Mouse (Mus musculus): Measurements from ENCODE around the gene Msrb2. TPM values are rescaled to one million over a fixed set of nuclear protein-coding genes. Genes with fewer than 3 reads are reported as not detected.

Msrb2 gene
- total RNA-seq, 1 experiment: 17.1 TPM

GRCm38 (mm10) chr2:19444346-19444745 lies 73.1 kb downstream of the Msrb2 start:
- Histone ChIP-seq H3K9me3 (ENCODE audit: control insufficient read depth, insufficient read depth, low read depth, low read length) (no peaks in the 10 kb centered on the region), H3K9ac (ENCODE audit: insufficient read depth, low read depth, low read length, poor library complexity, severe bottlenecking) (no peak overlapping the region), H3K27ac (ENCODE audit: insufficient read depth, low read depth, low read length, poor library complexity, severe bottlenecking) (no peak overlapping the region), H3K36me3 (ENCODE audit: control insufficient read depth, insufficient read depth, low read length, poor library complexity, severe bottlenecking) (no peaks in the 10 kb centered on the region), H3K4me3 (ENCODE audit: insufficient read depth in 1 of 2, low read depth in 1 of 2, low read length in 2 of 2, poor library complexity in 1 of 2, severe bottlenecking in 1 of 2) (no peak overlapping the region), H3K4me1 (ENCODE audit: control insufficient read depth in 2 of 2, insufficient read depth in 2 of 2, low read length in 2 of 2, poor library complexity in 1 of 2) (no peaks in the 10 kb centered on the region; a peak in 1 of 4 replicates)
- TF ChIP-seq CHD2 (IDR thresholded peaks at IDR 0.05; ENCODE audit: low read depth, low read length): no peak
- no peak for TF ChIP-seq MAFK (IDR thresholded peaks at IDR 0.05; ENCODE audit: insufficient read depth, low read depth, low read length)
- no peak for TF ChIP-seq HCFC1 (IDR thresholded peaks at IDR 0.05; ENCODE audit: borderline replicate concordance, insufficient read depth, low read length)
- DNase-seq (ENCODE audit: low read depth, low spot score): no peak
- in situ Hi-C loops (cut with MboI; ENCODE audit: low sequenced_read_pairs in 2 of 2, unreplicated experiment in 2 of 2): loop anchor here (10.0 to 25.0 kb wide), 3 partner anchors 468 to 1407 kb away; partner anchors contain the start of genes A930004D18Rik (in 1 of the 2), Etl4 (in 1 of the 2), Skida1 (in 1 of the 2) and Spag6 (in 1 of the 2)

Other genes with a start within 250 kb of the Msrb2 start
- 0.09 TPM in 1 of 2 replicates, not detected in the other for gene Armc3, start 172.1 kb upstream of the Msrb2 start, total RNA-seq (2012; rRNA removed)
- not detected in 2 replicates for gene Ptf1a, start 74.2 kb downstream of the Msrb2 start, total RNA-seq (2012; rRNA removed)
- not detected in 2 replicates for gene 4921504E06Rik, start 182.5 kb downstream of the Msrb2 start, total RNA-seq (2012; rRNA removed)